Mouse (Mus musculus) CH12.LX (cell line): ENCODE measurements around the gene Ica1l. TPM values are rescaled to one million over a fixed set of nuclear protein-coding genes. Genes with fewer than 3 reads are reported as not detected.
"Not testable (repeated sequence)": the region's sequence is repeated elsewhere in the genome, so short reads cannot be mapped to it uniquely, and the experiment has no call there.

Experiments used
- DNase-seq: peaks from one replicate; pipeline ENCODE4 v3.0.0-alpha.2; 2013; ENCODE audit errors: extremely low read depth
- H3K27ac ChIP-seq: 2 replicates; pipeline ENCODE4 v1.5.1; 2012; ENCODE audit warnings: low read depth, mild to moderate bottlenecking, control low read depth, moderate library complexity; ENCODE audit not compliant: insufficient read depth
- H3K27me3 ChIP-seq: replicated peaks from 2 replicates; pipeline ENCODE3; 2012; ENCODE audit warnings: inconsistent platforms
- H3K36me3 ChIP-seq, 2 experiments: replicated peaks in 1 of 2; 2 replicates each; pipeline versions ENCODE3 to v1.6.1; 2012; ENCODE audit warnings: inconsistent platforms in 1 of 2, low read length in 1 of 2, mild to moderate bottlenecking in 1 of 2, mixed read lengths in 1 of 2, moderate library complexity in 1 of 2; ENCODE audit not compliant: control insufficient read depth in 1 of 2, insufficient read depth in 1 of 2
- H3K4me1 ChIP-seq, 2 experiments: 2 replicates each; pipeline ENCODE4 v1.6.1; 2012; ENCODE audit warnings: inconsistent platforms in 1 of 2, moderate library complexity in 1 of 2; ENCODE audit not compliant: insufficient read depth in 2 of 2, control insufficient read depth in 1 of 2
- H3K4me2 ChIP-seq: 2 replicates; pipeline ENCODE4 v1.6.1; 2012; ENCODE audit warnings: low read depth, mild to moderate bottlenecking, control low read depth; ENCODE audit not compliant: poor library complexity, insufficient read depth, severe bottlenecking
- H3K4me3 ChIP-seq, 3 experiments: fragments of 150-350 bp in 1 of 3; sonication (generic) in 1 of 3; replicated peaks in 1 of 3; 2 replicates each; pipeline versions ENCODE3 to v1.5.1; 2011 to 2012; ENCODE audit warnings: low read depth in 2 of 3, low read length in 2 of 3, mild to moderate bottlenecking in 2 of 3, moderate library complexity in 2 of 3, control low read depth in 1 of 3, improper control_type of control experiment in 1 of 3, inconsistent platforms in 1 of 3, mixed read lengths in 1 of 3; ENCODE audit not compliant: poor library complexity in 1 of 3
- H3K79me2 ChIP-seq: replicated peaks from 2 replicates; pipeline ENCODE4 v1.6.1; 2012; ENCODE audit warnings: mild to moderate bottlenecking, moderate library complexity; ENCODE audit not compliant: control insufficient read depth, poor library complexity, insufficient read depth, severe bottlenecking; ENCODE audit errors: extremely low read depth
- H3K9ac ChIP-seq: 2 replicates; pipeline ENCODE4 v1.6.1; 2012; ENCODE audit warnings: low read depth, mild to moderate bottlenecking, control low read depth, moderate library complexity; ENCODE audit not compliant: insufficient read depth
- H3K9me3 ChIP-seq: replicated peaks from 2 replicates; pipeline ENCODE3; 2012; ENCODE audit warnings: low read length, inconsistent platforms, mixed read lengths
- CHD1 ChIP-seq: IDR thresholded peaks from 2 replicates; pipeline ENCODE4 v1.6.1; 2012; ENCODE audit warnings: low read depth, low read length, improper control_type of control experiment, inconsistent platforms
- CTCF ChIP-seq, 2 experiments: IDR thresholded peaks in 1 of 2; conservative IDR thresholded peaks in 1 of 2; 2 replicates each; pipeline ENCODE4 v1.5.1; 2011 to 2012; ENCODE audit warnings: low read depth in 2 of 2, low read length in 2 of 2, improper control_type of control experiment in 1 of 2, inconsistent platforms in 1 of 2, mild to moderate bottlenecking in 1 of 2, moderate library complexity in 1 of 2
- E2F4 ChIP-seq: IDR thresholded peaks from 2 replicates; pipeline ENCODE4 v1.6.1; 2011; ENCODE audit warnings: low read depth, low read length, improper control_type of control experiment; ENCODE audit not compliant: insufficient replicate concordance
- ELF1 ChIP-seq: IDR thresholded peaks from 2 replicates; pipeline ENCODE4 v1.6.1; 2014; ENCODE audit warnings: low read depth, mild to moderate bottlenecking, inconsistent platforms, low read length, improper control_type of control experiment
- EP300 ChIP-seq: IDR thresholded peaks from 2 replicates; pipeline ENCODE4 v1.6.1; 2011; ENCODE audit warnings: low read length, improper control_type of control experiment
- GABPA ChIP-seq: IDR thresholded peaks from 2 replicates; pipeline ENCODE4 v1.6.1; 2012; ENCODE audit warnings: low read depth, low read length, improper control_type of control experiment, inconsistent platforms; ENCODE audit not compliant: insufficient replicate concordance
- HCFC1 ChIP-seq: IDR thresholded peaks from 2 replicates; pipeline ENCODE4 v1.6.1; 2012; ENCODE audit warnings: low read depth, mild to moderate bottlenecking, inconsistent platforms, low read length, improper control_type of control experiment
- JUN ChIP-seq: IDR thresholded peaks from 2 replicates; pipeline ENCODE4 v1.6.1; 2011; ENCODE audit warnings: low read depth, mild to moderate bottlenecking, low read length, improper control_type of control experiment, moderate library complexity; ENCODE audit not compliant: insufficient read depth
- MEF2A ChIP-seq: IDR thresholded peaks from 2 replicates; pipeline ENCODE4 v1.6.1; 2014; ENCODE audit warnings: low read depth, mild to moderate bottlenecking, inconsistent platforms, low read length, improper control_type of control experiment, borderline replicate concordance
- MYC ChIP-seq: IDR thresholded peaks from 2 replicates; pipeline ENCODE4 v1.6.1; 2011; ENCODE audit warnings: low read depth, mild to moderate bottlenecking, improper control_type of control experiment, low read length
- NELFE ChIP-seq: IDR thresholded peaks from 2 replicates; pipeline ENCODE4 v1.6.1; 2011; ENCODE audit warnings: low read depth, low read length, improper control_type of control experiment
- NRF1 ChIP-seq: IDR thresholded peaks from 2 replicates; pipeline ENCODE4 v1.6.1; 2014; ENCODE audit warnings: low read depth, mild to moderate bottlenecking, inconsistent platforms, low read length, improper control_type of control experiment, moderate library complexity
- PAX5 ChIP-seq: IDR thresholded peaks from 2 replicates; pipeline ENCODE4 v1.6.1; 2012; ENCODE audit warnings: low read length, inconsistent platforms, mixed read lengths
- POLR2A ChIP-seq: IDR thresholded peaks from 2 replicates; pipeline ENCODE4 v1.6.1; 2011; ENCODE audit warnings: low read depth, mild to moderate bottlenecking, improper control_type of control experiment, low read length
- POLR2AphosphoS2 ChIP-seq: IDR thresholded peaks from 2 replicates; pipeline ENCODE4 v1.6.1; 2011; ENCODE audit warnings: low read depth, low read length, improper control_type of control experiment
- TCF12 ChIP-seq: IDR thresholded peaks from 2 replicates; pipeline ENCODE4 v1.6.1; 2014; ENCODE audit warnings: low read depth, mild to moderate bottlenecking, inconsistent platforms, low read length, improper control_type of control experiment
- UBTF ChIP-seq: IDR thresholded peaks from 2 replicates; pipeline ENCODE4 v1.6.1; 2012; ENCODE audit warnings: low read depth, mild to moderate bottlenecking, inconsistent platforms, low read length, improper control_type of control experiment, moderate library complexity
- USF1 ChIP-seq: IDR thresholded peaks from 2 replicates; pipeline ENCODE4 v1.6.1; 2014; ENCODE audit warnings: low read depth, mild to moderate bottlenecking, inconsistent platforms, low read length, improper control_type of control experiment
- ZMIZ1 ChIP-seq: IDR thresholded peaks from 2 replicates; pipeline ENCODE4 v1.6.1; 2012; ENCODE audit warnings: low read depth, mild to moderate bottlenecking, inconsistent platforms, low read length, improper control_type of control experiment
- dilution Hi-C: fragments of 300-500 bp; cut with MboI; formaldehyde crosslinking; loops from 2 replicates; pipeline ENCODE4 v1.14.3; 2020; ENCODE audit warnings: low sequenced_read_pairs; ENCODE audit not compliant: extremely low pct_unique_long_range_greater_than_20kb, extremely low pct_ligation_motif_present
- in situ Hi-C: fragments of 300-500 bp; cut with MboI; formaldehyde crosslinking; loops from 3 replicates; pipeline ENCODE4 v1.14.3; 2019; ENCODE audit warnings: low sequenced_read_pairs, low pct_ligation_motif_present, low pct_unique_long_range_greater_than_20kb, mixed read lengths
- polyA plus RNA-seq: library from polyadenylated mRNA; unstranded; fragments of >175 nt; gene quantifications from 2 replicates; pipeline ENCODE4 v1.2.1, GENCODE M21; 2012; ENCODE audit warnings: low read depth; ENCODE audit not compliant: insufficient read length
- total RNA-seq, 2 experiments: library from RNA; depleted of rRNA; stranded (reverse); fragments of 300-350 nt in 1 of 2; fragments of >200 nt in 1 of 2; gene quantifications; 2 replicates each; pipeline ENCODE4 v1.2.3; 2012 to 2014

The Ica1l gene
- total and polyA plus RNA-seq, 3 experiments: 2.2 to 6.0 (median 5.0) TPM

- no peak overlapping the region for H3K9ac ChIP-seq
- peaks cover 24 to 59% of the 10 kb centered on the region in 2 experiments for H3K36me3 ChIP-seq
- in situ Hi-C loops (no loop called here), dilution Hi-C loops (no loop called here)
- H3K4me3 ChIP-seq: no peak overlapping the region
- TF ChIP-seq POLR2AphosphoS2 (peak; percentile 19; the same call in 1 of the 2 replicates), NRF1 (no peak), ELF1 (no peak), CHD1 (no peak), NELFE (no peak), E2F4 (no peak), POLR2A (no peak), GABPA (no peak)
- no peak for DNase-seq
- peaks cover 0 to 2% of the 10 kb centered on the region in 2 experiments; a peak in 2 of 4 replicates for H3K4me1 ChIP-seq
- H3K4me2 ChIP-seq: no peak overlapping the region
- no peaks in the 10 kb centered on the region for H3K9me3 ChIP-seq
- H3K79me2 ChIP-seq: no peaks in the 10 kb centered on the region
- no peaks in the 10 kb centered on the region for H3K27me3 ChIP-seq
- H3K27ac ChIP-seq: no peak overlapping the region
These were observed 32.0 kb upstream of the Ica1l start for GRCm38 (mm10) chr1:60074935-60075334.

DNA sequence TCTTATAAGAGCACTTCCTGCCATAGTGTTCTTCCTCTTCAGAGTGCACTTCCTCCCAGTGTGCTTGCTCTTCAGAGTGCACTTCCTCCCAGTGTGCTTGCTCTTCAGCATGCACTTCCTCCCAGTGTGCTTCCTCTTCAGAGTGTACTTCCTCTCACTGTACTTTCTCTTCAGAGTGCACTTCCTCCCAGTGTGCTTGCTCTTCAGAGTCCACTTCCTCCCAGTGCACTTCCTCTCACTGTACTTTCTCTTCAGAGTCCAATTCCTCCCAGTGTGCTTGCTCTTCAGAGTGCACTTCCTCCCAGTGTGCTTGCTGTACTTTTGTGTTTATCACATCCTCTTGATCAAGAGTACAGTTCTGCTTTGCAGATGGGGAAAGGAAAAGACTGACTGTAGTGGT is 27.7 kb upstream of the Ica1l start:
- in situ Hi-C loops, H3K79me2 ChIP-seq, H3K27me3 ChIP-seq, H3K4me1 ChIP-seq, H3K9me3 ChIP-seq, H3K4me3 ChIP-seq, H3K4me2 ChIP-seq, dilution Hi-C loops, H3K9ac ChIP-seq, H3K27ac ChIP-seq: not testable (repeated sequence)
- peaks cover 5 to 18% of the 10 kb centered on the region in 2 experiments for H3K36me3 ChIP-seq
- TF ChIP-seq ELF1: 0 out of 2 replicates have a peak, but pooled peaks have one; percentile 22
- peak; percentile 24; the same call in 1 of the 2 replicates for TF ChIP-seq HCFC1
- DNase-seq: peak; percentile 35

DNA sequence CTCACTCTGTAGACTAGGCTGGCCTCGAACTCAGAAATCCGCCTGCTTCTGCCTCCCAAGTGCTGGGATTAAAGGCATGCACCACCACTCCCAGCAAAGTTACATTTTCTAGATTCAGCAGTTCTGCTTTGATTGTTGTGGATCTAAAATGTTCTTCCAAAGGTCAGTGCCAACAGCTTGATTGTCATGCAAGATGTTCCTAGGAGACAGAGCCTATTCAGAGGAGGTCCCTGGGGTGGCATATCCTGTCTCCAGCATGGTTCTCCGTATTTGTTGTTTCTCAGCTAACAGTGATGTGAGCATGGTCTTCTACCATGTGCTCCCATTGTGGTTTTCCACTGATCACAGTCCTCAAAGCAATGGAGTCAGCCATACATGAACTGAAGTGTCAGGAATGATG is 13.3 kb upstream of the Ica1l start:
- Histone ChIP-seq H3K79me2 (no peaks in the 10 kb centered on the region), H3K4me1 (no peaks in the 10 kb centered on the region)
- no peak for DNase-seq
- in situ Hi-C loops: no loop called here
- TF ChIP-seq NRF1: no peak
- no peak for TF ChIP-seq CTCF (conservative IDR thresholded peaks at IDR 0.05 in 1 of 2, IDR thresholded peaks at IDR 0.05 in 1 of 2; ENCODE audit: low read depth in 2 of 2, low read length in 2 of 2)
- TF ChIP-seq ZMIZ1: no peak
- no peak for TF ChIP-seq CHD1
- no peak for TF ChIP-seq USF1
- no peak for TF ChIP-seq TCF12
- TF ChIP-seq UBTF: no peak
- no peak for TF ChIP-seq PAX5
- TF ChIP-seq EP300: no peak
- TF ChIP-seq MYC: no peak
- no peak for TF ChIP-seq JUN
- no peak for TF ChIP-seq MEF2A
- TF ChIP-seq, all 38 proteins: peak for 0
- no peak overlapping the region for H3K9ac ChIP-seq
- H3K36me3 ChIP-seq: no peaks in the 10 kb centered on the region
- H3K27me3 ChIP-seq: no peaks in the 10 kb centered on the region
- H3K9me3 ChIP-seq: no peaks in the 10 kb centered on the region
- no peak overlapping the region for H3K27ac ChIP-seq
- H3K4me2 ChIP-seq: no peak overlapping the region
- dilution Hi-C loops: no loop called here
- no peak overlapping the region for H3K4me3 ChIP-seq
